Mouse (Mus musculus): ENCODE measurements around the gene 1700013G24Rik. TPM values are rescaled to one million over a fixed set of nuclear protein-coding genes. Genes with fewer than 3 reads are reported as not detected.

Gene 1700013G24Rik
- polyA plus RNA-seq, 2 experiments, result not detected

DNA sequence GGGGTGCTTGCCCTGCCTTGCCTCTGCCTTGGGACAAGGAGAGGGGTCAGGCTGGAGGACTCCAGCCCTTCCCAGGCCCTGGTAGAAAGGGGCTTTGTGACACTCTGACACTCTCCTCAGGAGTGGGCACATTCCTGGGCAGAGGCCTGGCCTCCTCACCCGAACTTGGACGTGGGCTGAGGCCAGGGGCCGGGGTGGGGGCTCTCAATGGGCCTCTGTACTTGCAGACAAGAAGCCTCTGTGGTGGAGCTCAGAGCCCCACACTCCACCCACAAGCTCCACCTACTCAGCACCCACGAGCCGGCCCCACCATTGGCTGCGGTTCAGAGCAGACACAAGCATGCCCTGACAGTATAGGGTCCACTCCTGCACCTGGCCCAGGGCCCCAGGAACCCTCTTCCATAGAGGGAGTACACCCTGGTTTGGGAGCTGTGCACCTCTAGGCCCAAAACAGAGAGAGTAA lies 50.5 kb downstream of the 1700013G24Rik start:
- Histone ChIP-seq H3K36me3 (replicated peaks; ENCODE audit: control insufficient read depth, insufficient read depth, low read depth) (no peaks in the 10 kb centered on the region), H3K9ac (replicated peaks) (no peak overlapping the region), H3K27ac (no peak overlapping the region), H3K27me3 (ENCODE audit: control insufficient read depth, insufficient read depth, low read length) (no peaks in the 10 kb centered on the region), H3K4me1 (replicated peaks; ENCODE audit: control insufficient read depth in 2 of 2, insufficient read depth in 2 of 2, low read length in 1 of 2) (peaks cover 0 to 3% of the 10 kb centered on the region in 2 experiments; a peak in 1 of 4 replicates), H3K9me3 (ENCODE audit: control insufficient read depth, low read length) (no peaks in the 10 kb centered on the region), H3K4me2 (ENCODE audit: low read depth) (no peak overlapping the region), H3K4me3 (ENCODE audit: insufficient read depth in 1 of 2, low read depth in 2 of 2, low read length in 2 of 2) (no peak overlapping the region)
- TF ChIP-seq EP300 (IDR thresholded peaks at IDR 0.05; ENCODE audit: low read depth) (no peak), CTCF (IDR thresholded peaks at IDR 0.05; ENCODE audit: low read depth) (no peak)
- ATAC-seq (ENCODE audit: insufficient read depth), result 0 out of 2 replicates have a peak, but pooled peaks have one; percentile 21
- DNase-seq (ENCODE audit: low read depth in 3 of 3, low spot score in 3 of 3), result no peak
- 57% methylated on average over 6 of the region's 6 CpGs for WGBS (ENCODE audit: insufficient replicate concordance)

Other genes starting within 250 kb of the 1700013G24Rik start
- gene Wnt4, start 175.8 kb upstream of the 1700013G24Rik start, polyA plus RNA-seq (2012; rRNA removed), result 0.16 and 0.25 TPM in 2 replicates
- gene Wnt4, start 175.8 kb upstream of the 1700013G24Rik start, polyA plus RNA-seq (2014; fragmentation: Nextera tagmentation; extraction: Ambion mirVana), result 0.09 and 0.14 TPM in 2 replicates
- gene Cdc42, start 95.6 kb upstream of the 1700013G24Rik start, polyA plus RNA-seq (2012; rRNA removed), result 67.7 and 91.6 TPM in 2 replicates
- gene Cdc42, start 95.6 kb upstream of the 1700013G24Rik start, polyA plus RNA-seq (2014; fragmentation: Nextera tagmentation; extraction: Ambion mirVana), result 259 and 262 TPM in 2 replicates
- gene Cela3a, start 43.5 kb upstream of the 1700013G24Rik start, polyA plus RNA-seq (2012; rRNA removed), result not detected in 2 replicates
- gene Cela3a, start 43.5 kb upstream of the 1700013G24Rik start, polyA plus RNA-seq (2014; fragmentation: Nextera tagmentation; extraction: Ambion mirVana), result not detected in 2 replicates
- 0.06 TPM in 2 replicates for gene Cela3b, start 22.7 kb upstream of the 1700013G24Rik start, polyA plus RNA-seq (2012; rRNA removed)
- gene Cela3b, start 22.7 kb upstream of the 1700013G24Rik start, polyA plus RNA-seq (2014; fragmentation: Nextera tagmentation; extraction: Ambion mirVana), result not detected in 2 replicates
- gene Hspg2, start 15.5 kb downstream of the 1700013G24Rik start, polyA plus RNA-seq (2012; rRNA removed), result 2.4 and 3.3 TPM in 2 replicates
- gene Hspg2, start 15.5 kb downstream of the 1700013G24Rik start, polyA plus RNA-seq (2014; fragmentation: Nextera tagmentation; extraction: Ambion mirVana), result 4.3 and 5.0 TPM in 2 replicates
- not detected in 2 replicates for gene Ldlrad2, start 121.3 kb downstream of the 1700013G24Rik start, polyA plus RNA-seq (2012; rRNA removed)
- not detected in 2 replicates for gene Ldlrad2, start 121.3 kb downstream of the 1700013G24Rik start, polyA plus RNA-seq (2014; fragmentation: Nextera tagmentation; extraction: Ambion mirVana)
- gene Usp48, start 140.5 kb downstream of the 1700013G24Rik start, polyA plus RNA-seq (2012; rRNA removed), result 20.2 and 27.4 TPM in 2 replicates
- 25.9 and 29.6 TPM in 2 replicates for gene Usp48, start 140.5 kb downstream of the 1700013G24Rik start, polyA plus RNA-seq (2014; fragmentation: Nextera tagmentation; extraction: Ambion mirVana)
- 2.7 and 3.1 TPM in 2 replicates for gene Rap1gap, start 211.4 kb downstream of the 1700013G24Rik start, polyA plus RNA-seq (2012; rRNA removed)
- gene Rap1gap, start 211.4 kb downstream of the 1700013G24Rik start, polyA plus RNA-seq (2014; fragmentation: Nextera tagmentation; extraction: Ambion mirVana), result 1.6 and 1.7 TPM in 2 replicates